Mouse (Mus musculus) right cerebral cortex, postnatal 10 days (tissue): ENCODE data around the gene Bcam.

Experiments used
- DNase-seq, 2 experiments: peaks; one replicate each; pipeline ENCODE4 v3.0.0; 2021; ENCODE audit warnings: low spot score in 2 of 2

Bcam gene

DNA sequence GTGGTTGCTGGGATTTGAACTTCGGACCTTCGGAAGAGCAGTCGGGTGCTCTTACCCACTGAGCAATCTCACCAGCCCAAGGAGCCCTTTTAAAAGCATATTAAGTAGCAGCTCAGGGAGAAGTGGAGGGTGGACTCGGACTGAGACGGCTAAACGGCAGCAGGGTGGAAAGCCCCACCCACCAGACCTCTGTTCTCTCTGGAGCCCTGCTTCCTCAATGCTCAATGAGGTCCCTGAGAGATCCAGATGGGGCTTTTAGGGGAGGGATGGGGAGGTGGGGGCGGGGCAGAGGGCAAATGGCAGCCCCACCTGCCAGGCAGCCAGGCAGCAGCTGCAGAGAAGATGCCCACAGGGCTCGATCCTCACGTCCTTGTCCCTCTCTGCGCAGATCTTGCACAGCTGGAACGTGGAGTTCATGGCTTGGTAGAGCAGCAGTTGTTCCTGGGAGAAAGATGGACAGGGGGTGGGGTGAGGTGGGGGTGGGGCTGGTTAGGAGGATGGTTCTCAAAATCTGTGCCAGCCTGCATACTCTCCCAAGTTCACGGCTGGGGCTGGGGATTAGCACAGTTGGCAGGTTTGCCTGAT is 15.2 kb upstream of the Bcam start:
- DNase-seq = no peak

- DNase-seq = no peak
Observed at GRCm38 (mm10) chr7:19784764-19785535, 14.1 kb upstream of the Bcam start.

DNA sequence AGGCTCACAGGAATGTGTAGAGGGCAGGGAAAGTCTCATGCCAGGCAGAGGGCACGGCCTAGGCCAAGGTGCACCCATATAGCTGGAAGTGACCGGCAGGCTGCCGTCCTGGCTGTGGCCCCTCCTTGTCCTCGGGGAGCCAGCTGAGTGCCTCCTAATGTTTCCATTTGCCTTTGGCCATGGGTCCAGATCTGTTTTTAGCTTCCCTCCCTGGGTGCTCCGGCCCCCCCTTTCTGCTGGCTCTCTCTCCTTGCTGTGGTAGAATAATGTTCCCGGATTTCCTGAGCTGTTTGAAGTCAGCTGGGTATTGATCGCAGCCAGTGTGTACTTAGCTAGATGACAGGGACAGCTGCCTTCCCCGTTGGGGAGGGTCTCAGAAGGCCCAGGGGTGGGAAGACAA is 12.8 kb upstream of the Bcam start:
- DNase-seq = no peak

DNA sequence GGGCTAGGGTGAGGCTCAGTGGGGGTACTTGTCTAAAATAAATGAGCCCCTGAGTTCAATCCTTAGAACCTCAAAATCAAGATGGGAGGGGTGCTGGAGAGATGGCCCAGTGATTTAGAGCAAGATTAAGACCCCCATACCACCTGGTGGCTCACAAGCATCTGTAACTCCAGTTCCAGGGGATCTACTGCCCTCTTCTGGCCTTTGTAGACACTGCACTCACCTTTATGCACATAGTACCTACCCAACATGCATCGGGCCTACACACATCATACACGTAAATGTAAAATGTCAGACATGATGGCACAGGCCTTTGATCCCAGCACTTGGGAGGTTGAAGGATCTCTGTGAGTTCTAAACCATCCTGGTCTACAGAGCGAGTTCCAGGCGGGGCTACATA is 11.8 kb upstream of the Bcam start:
- no peak for DNase-seq

DNA sequence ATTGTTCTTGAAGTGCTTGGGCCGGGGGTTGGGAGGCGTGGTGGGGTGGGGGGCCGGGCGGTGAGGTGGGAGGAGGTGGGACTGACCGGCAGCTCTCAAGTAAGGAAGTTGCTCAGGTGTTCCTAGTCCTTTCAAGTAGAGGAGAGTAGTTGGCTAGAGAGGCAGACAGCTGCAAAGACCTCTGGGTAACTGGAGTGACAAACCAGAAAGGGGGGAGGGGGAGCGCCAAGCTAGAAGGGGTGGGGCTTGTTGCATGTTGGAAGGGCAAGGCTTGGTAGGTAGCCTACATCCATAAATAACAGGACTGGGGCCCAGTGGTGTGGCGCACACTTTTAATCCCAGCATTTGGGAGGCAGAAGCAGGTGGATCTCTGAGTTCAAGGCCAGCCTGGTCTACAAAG is 10.9 kb upstream of the Bcam start:
- no peak for DNase-seq

- no peak for DNase-seq
Observed at GRCm38 (mm10) chr7:19779903-19780302, 9.1 kb upstream of the Bcam start.

GRCm38 (mm10) chr7:19778645-19779044 is 7.8 kb upstream of the Bcam start:
- no peak for DNase-seq

- no peak for DNase-seq
Observed at GRCm38 (mm10) chr7:19777049-19777723, 6.4 kb upstream of the Bcam start.

DNA sequence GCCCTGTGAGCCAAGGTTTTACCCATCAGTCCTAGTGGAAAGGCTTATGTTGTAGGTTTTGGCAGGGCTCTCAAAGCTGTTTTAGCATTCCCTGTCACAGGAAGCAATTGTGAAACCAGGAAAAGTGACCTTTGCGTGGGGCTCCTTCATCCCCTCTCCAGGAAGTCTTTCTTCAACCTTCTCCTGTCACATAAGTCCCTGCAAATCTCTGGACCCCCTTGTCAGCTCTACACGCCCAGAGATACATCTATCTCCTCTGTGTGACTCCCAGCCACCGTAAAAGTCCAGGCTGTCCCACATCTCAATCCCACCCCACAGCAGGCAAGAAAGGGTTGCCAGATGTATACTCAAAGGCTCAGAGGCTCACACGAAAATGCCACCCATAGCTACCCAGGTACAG is 866 bp upstream of the Bcam start:
- DNase-seq = no peak

- DNase-seq = peak; percentile 58 to 76
Observed at GRCm38 (mm10) chr7:19770375-19770754, 451 bp downstream of the Bcam start.

DNA sequence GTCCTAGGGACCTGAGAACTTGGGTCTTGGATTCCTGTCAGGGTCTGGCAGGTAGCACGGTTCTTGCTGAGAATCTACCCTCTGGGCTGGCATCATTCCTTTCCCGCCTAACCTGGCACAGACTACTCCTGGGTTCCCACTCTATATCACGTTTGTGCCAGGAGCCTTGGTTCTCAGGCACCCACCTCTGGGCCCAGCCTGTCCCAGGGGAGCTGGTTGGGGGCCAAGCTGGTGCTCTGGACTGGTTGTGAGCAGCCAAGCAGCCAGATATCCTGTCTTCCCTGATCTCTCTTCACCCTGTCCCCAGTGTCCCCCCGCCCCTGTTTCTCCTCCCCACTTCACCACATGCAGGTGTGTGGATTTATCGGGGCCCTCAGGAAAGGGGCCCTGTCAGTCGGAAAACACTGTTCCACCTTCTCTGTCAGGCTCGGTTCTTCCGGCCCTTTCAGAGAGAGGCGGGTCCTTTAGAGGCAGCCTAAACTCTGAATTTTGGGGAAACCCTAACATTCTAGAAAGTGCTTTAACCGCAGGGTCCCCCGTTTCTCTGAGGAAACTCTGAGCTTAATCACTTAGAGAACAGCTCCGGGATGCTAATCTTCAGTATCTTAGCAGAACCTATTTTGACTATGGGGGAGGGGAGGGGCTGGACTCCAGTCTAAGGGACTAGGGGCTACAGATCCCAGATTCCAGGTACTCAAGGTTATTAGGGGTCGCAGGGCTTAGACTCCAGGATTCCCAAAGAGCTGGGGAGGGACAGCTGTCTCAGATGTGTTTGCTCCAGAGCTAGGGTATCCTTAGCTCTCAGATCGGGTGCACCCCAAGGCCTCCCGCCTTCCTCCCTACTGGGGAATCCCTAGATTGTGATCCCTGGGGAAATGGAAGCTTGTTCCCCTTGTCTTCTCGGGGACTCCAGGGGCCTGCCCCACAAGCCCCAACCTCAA is 1.1 kb downstream of the Bcam start:
- no peak for DNase-seq

DNA sequence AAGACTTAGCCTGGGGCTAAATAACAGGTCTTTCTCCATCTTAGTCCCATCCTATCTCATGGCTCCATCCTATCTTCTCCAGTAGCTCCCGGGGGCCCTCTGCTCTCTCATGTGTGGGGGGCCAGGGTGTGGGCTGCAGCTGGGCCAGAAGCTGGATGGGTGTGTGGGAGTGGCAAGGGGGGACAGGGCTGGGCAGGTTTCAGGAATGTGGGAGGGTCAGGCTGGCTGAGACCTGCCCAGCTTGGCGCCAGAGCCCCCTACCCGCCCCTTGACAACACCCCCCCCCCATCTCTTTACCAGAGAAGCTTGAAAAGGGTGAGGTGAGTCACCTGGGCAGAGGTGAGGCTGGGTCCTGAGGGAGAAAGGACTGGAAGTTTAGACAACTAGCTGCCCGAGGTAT is 1.8 kb downstream of the Bcam start:
- no peak for DNase-seq

DNA sequence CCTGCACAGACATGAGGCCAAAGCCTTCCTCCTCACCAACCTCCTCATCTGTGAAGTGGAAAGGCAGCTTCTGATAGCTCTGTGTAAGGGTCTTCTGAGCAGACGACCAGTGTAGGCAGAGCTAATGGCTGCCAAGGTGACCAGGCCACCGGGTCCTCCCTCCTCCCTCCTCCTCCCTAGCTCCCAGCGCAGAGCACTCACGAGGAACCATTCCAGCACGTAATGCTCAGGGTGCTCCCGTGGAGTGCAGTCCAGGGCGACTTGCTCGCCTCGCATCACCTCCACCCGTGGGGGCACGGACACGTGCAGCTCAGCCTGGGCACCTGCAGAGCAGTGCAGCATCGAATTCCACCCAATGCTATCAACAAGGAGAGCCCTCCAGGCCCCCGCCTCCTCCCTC is 2.6 kb downstream of the Bcam start:
- no peak for DNase-seq

- no peak for DNase-seq
Observed at GRCm38 (mm10) chr7:19764581-19764980, 6.2 kb downstream of the Bcam start.

DNA sequence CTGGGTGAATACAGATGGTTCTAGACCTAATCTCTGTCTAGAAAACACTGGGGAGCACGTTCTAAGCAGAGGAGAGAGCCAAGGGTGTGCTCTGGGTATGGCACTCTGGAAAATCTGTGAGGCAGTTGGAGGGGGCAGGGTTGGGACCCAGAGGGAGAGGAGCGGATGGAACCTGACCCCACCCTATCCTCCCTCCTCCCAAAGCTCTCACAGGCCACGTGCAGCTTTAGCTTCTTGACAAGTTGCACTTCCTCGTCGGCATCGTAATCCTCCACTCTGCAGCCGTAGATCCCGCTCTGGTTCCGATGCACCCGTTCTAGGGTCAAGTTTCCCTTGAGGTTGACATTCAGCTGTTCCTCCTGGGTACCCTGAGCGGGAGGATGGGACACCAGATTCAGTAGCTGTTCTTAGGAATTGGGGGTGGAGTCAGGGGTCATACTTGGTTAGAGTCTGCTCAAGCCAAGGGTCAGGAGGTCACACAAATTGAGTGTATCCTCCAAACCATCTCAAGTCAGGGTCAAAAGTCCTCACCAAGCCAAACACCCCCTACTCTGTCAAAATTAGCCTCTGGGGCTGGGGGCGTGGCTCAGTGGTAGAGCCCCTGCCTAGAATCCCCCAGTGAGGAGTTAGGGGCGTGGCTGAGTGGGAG is 6.9 kb downstream of the Bcam start:
- DNase-seq = no peak

DNA sequence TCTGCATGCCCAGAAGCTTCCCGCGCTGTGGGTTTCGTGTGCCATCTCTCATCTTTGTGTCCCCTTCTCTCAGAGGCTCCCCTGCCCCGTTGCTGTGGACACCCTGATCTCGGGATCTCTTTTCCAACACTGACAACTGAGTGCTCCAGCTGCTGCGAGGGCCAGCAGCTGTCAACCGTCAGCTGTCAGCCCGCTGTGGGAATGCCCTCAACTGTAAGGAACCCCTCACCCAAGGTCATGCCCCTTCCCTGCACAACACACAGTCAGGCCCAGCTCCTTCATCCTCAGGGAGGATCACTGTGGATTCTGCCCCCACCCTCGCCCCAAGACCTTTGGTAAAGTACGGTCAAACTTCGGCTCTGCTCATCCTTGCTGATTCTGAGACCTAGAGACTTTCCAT is 8.5 kb downstream of the Bcam start:
- DNase-seq = no peak

- DNase-seq = no peak
Observed at GRCm38 (mm10) chr7:19760021-19760420, 10.8 kb downstream of the Bcam start.

GRCm38 (mm10) chr7:19758623-19759022 is 12.2 kb downstream of the Bcam start:
- no peak for DNase-seq

GRCm38 (mm10) chr7:19755851-19756786 is 14.7 kb downstream of the Bcam start:
- DNase-seq = no peak

DNA sequence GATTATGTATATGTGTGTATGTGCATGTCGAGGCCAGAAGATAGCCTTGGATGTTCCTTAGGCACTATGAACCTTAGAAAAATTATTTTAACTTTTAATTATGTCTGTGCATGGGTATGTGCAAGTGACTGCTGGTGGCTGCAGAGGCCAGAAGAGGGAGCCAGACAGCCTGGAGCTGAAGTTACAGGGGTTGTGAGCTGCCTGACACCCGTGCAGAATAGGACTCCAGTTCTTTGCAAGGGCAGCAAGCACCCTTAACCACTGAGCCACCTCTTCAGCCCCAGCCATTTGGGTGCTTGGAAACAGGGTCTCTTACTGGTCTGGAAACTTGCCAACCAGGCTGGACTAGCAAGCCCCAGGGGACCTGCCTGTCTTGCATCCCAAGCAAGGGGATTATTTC is 15.8 kb downstream of the Bcam start:
- DNase-seq = no peak
